Mouse (Mus musculus) brown adipose tissue, adult 24 weeks (tissue): ENCODE data around the gene Prokr1. TPM values are rescaled to one million over a fixed set of nuclear protein-coding genes. Genes with fewer than 3 reads are reported as not detected.

Source experiments
- H3K27ac ChIP-seq: fragments of 200-500 bp; replicated peaks from 2 replicates; pipeline ENCODE4 v1.5.1; 2012; ENCODE audit warnings: low read depth, mild to moderate bottlenecking, low read length
- H3K4me1 ChIP-seq: fragments of 200-500 bp; 2 replicates; pipeline ENCODE4 v1.6.1; 2012; ENCODE audit warnings: low read length, mixed read lengths; ENCODE audit not compliant: control insufficient read depth, insufficient read depth, insufficient read length
- H3K4me3 ChIP-seq: fragments of 200-500 bp; 2 replicates; pipeline ENCODE4 v1.5.1; 2012; ENCODE audit warnings: low read depth, mild to moderate bottlenecking, low read length, moderate library complexity; ENCODE audit not compliant: insufficient read depth
- polyA plus RNA-seq: library from polyadenylated mRNA; stranded (reverse); fragments of >200 nt; gene quantifications from 2 replicates; pipeline ENCODE4 v1.2.4, GENCODE M21; 2012; ENCODE audit not compliant: missing spikeins, insufficient read depth, insufficient read length

The Prokr1 gene
- polyA plus RNA-seq, 1 experiment, result 0.24 TPM

GRCm38 (mm10) chr6:87545331-87546217, 45.0 kb downstream of the Prokr1 start:
- peaks cover 5% of the 10 kb centered on the region; the same call in 1 of the 2 replicates for H3K4me1 ChIP-seq
- H3K27ac ChIP-seq, result no peak overlapping the region
- no peak overlapping the region for H3K4me3 ChIP-seq

GRCm38 (mm10) chr6:87542027-87542426, 48.5 kb downstream of the Prokr1 start:
- H3K4me1 ChIP-seq, result peaks cover 5% of the 10 kb centered on the region; the same call in 1 of the 2 replicates
- 0 out of 2 replicates have a peak overlapping the region, but pooled peaks have one; percentile 27 for H3K27ac ChIP-seq
- H3K4me3 ChIP-seq, result no peak overlapping the region

- H3K27ac ChIP-seq, result peak overlapping the region; percentile 61
- peaks cover 5% of the 10 kb centered on the region; the same call in 1 of the 2 replicates for H3K4me1 ChIP-seq
- no peak overlapping the region for H3K4me3 ChIP-seq
Measured at GRCm38 (mm10) chr6:87541171-87541571, 49.4 kb downstream of the Prokr1 start.

- H3K4me1 ChIP-seq, result peaks cover 5% of the 10 kb centered on the region; the same call in 1 of the 2 replicates
Measured at GRCm38 (mm10) chr6:87538376-87539270, 51.9 kb downstream of the Prokr1 start.

GRCm38 (mm10) chr6:87537678-87538077, 52.9 kb downstream of the Prokr1 start:
- Histone ChIP-seq H3K27ac (no peak overlapping the region), H3K4me3 (no peak overlapping the region), H3K4me1 (peaks cover 5% of the 10 kb centered on the region; the same call in 1 of the 2 replicates)

More at GRCm38 (mm10) chr6:87538376-87539270, 51.9 kb downstream of the Prokr1 start:
- H3K27ac ChIP-seq, result no peak overlapping the region
- no peak overlapping the region for H3K4me3 ChIP-seq

GRCm38 (mm10) chr6:87536270-87536669, 54.3 kb downstream of the Prokr1 start:
- Histone ChIP-seq H3K4me3 (no peak overlapping the region), H3K27ac (no peak overlapping the region), H3K4me1 (no peaks in the 10 kb centered on the region)

GRCm38 (mm10) chr6:87535651-87536050, 54.9 kb downstream of the Prokr1 start:
- Histone ChIP-seq H3K4me3 (no peak overlapping the region), H3K4me1 (no peaks in the 10 kb centered on the region), H3K27ac (peak overlapping the region; percentile 64)

- H3K27ac ChIP-seq, result peak overlapping the region; percentile 77
- H3K4me3 ChIP-seq, result no peak overlapping the region
- H3K4me1 ChIP-seq, result no peaks in the 10 kb centered on the region
Measured at GRCm38 (mm10) chr6:87534855-87535575, 55.5 kb downstream of the Prokr1 start.

- H3K4me1 ChIP-seq, result no peaks in the 10 kb centered on the region
- H3K27ac ChIP-seq, result peak within 1 kb of the TSS; percentile 60
- peak within 1 kb of the TSS; percentile 41 for H3K4me3 ChIP-seq
Measured at GRCm38 (mm10) chr6:87532953-87533710, 57.4 kb downstream of the Prokr1 start, which contains the start of gene Arhgap25. Arhgap25 (minus strand) TSS chr6:87533259.

- Histone ChIP-seq H3K4me1 (no peaks in the 10 kb centered on the region), H3K4me3 (peak overlapping the region; percentile 24; the same call in 1 of the 2 replicates), H3K27ac (no peak overlapping the region)
Measured at GRCm38 (mm10) chr6:87531456-87532015, 59.0 kb downstream of the Prokr1 start.

- Histone ChIP-seq H3K4me3 (no peak overlapping the region), H3K27ac (no peak overlapping the region), H3K4me1 (no peaks in the 10 kb centered on the region)
Measured at GRCm38 (mm10) chr6:87530386-87530785, 60.2 kb downstream of the Prokr1 start.
